Mouse (Mus musculus) hindbrain, embryonic 10.5 days (tissue): Measurements from ENCODE around the gene Fam104a. TPM values are rescaled to one million over a fixed set of nuclear protein-coding genes. Genes with fewer than 3 reads are reported as not detected.

Experiments used
- DNase-seq: peaks from one replicate; pipeline ENCODE4 v3.0.0-alpha.2; 2017; ENCODE audit warnings: low spot score
- H3K27ac ChIP-seq: fragments of 300-500 bp; sonication (generic); 2 replicates; pipeline ENCODE4 v1.5.1; 2016; ENCODE audit warnings: mild to moderate bottlenecking, moderate library complexity
- H3K27me3 ChIP-seq: fragments of 300-500 bp; sonication (generic); 2 replicates; pipeline ENCODE4 v1.6.1; 2016; ENCODE audit warnings: mild to moderate bottlenecking; ENCODE audit not compliant: poor library complexity, insufficient read depth, severe bottlenecking
- H3K36me3 ChIP-seq: fragments of 300-500 bp; sonication (generic); 2 replicates; pipeline ENCODE4 v1.6.1; 2016; ENCODE audit warnings: mild to moderate bottlenecking, moderate library complexity
- H3K4me1 ChIP-seq: fragments of 300-500 bp; sonication (generic); replicated peaks from 2 replicates; pipeline ENCODE4 v1.6.1; 2016; ENCODE audit warnings: mild to moderate bottlenecking
- H3K4me3 ChIP-seq: fragments of 300-500 bp; sonication (generic); 2 replicates; pipeline ENCODE4 v1.5.1; 2016; ENCODE audit warnings: mild to moderate bottlenecking, moderate library complexity
- H3K9me3 ChIP-seq: fragments of 300-500 bp; sonication (generic); 2 replicates; pipeline ENCODE4 v1.6.1; 2016; ENCODE audit warnings: mild to moderate bottlenecking, moderate library complexity
- WGBS: fragments of 180-500 bp; shearing (Covaris S2); methylation state at CpG from one replicate; pipeline ENCODE4 v1.1.7; 2016; 5-methylcytosine and 5-hydroxymethylcytosine counted together
- polyA plus RNA-seq: library from polyadenylated mRNA; unstranded; fragments of >200 nt; fragmentation: Nextera tagmentation; extraction: Ambion mirVana; gene quantifications from 2 replicates; pipeline ENCODE4 v1.2.1, GENCODE M21; 2016

Gene Fam104a
- 58.8 TPM in 2 replicates for polyA plus RNA-seq

- H3K27me3 ChIP-seq, result no peaks in the 10 kb centered on the region
- peak; percentile 96 for DNase-seq
- H3K4me3 ChIP-seq, result peak within 1 kb of the TSS; percentile 93
- peak within 1 kb of the TSS; percentile 92 for H3K27ac ChIP-seq
- peaks cover 15% of the 10 kb centered on the region for H3K36me3 ChIP-seq
- H3K4me1 ChIP-seq, result peaks cover 60% of the 10 kb centered on the region
- whole genome bisulfite sequencing, result under 1% methylated on average over 73 of the region's 73 CpGs
- H3K9me3 ChIP-seq, result no peaks in the 10 kb centered on the region
Measured at GRCm38 (mm10) chr11:113683957-113684706, at the start of gene Fam104a, which contains the start of gene D11Wsu47e. Fam104a (minus strand) TSS chr11:113684155. D11Wsu47e (plus strand) TSS chr11:113684412.

DNA sequence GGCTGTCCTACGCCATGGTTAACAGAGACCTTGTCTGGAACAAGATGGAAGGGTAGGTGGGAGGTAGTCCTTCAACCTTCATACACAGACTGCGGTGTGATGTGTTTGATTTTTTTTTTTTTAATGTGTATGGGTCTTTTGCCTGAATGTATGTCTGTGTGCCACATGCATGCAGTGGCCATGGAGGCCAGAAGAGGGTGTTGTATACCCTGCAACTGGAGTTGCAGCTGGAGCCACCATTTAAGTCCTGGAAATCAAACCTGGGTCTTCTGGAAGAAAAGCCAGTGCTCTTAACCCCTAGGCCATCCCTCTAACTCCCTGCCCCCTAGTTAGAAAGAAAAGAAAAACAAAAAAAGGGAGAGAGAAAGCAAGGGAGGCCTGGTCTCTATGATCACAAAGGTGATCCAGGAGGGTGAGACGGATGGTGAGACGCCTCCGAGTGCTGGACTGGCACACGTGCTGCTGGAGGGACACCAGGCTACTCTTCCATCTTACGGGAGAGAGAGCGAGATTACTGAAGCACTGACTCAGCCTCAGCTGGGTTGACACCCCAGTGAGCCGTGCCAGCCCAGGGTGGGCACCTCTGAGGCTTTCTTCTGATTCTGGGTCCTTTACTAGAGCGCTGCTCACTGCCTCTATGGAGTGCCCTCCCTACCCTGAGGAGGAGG is 48.1 kb upstream of the Fam104a start:
- no peak for DNase-seq
- no peak overlapping the region for H3K4me3 ChIP-seq
- H3K27ac ChIP-seq, result no peak overlapping the region; the same call in 1 of the 2 replicates
- 92% methylated on average over 10 of the region's 10 CpGs for WGBS
- peaks cover 90% of the 10 kb centered on the region for H3K4me1 ChIP-seq
- no peaks in the 10 kb centered on the region for H3K27me3 ChIP-seq
- peaks cover 90% of the 10 kb centered on the region for H3K36me3 ChIP-seq
- H3K9me3 ChIP-seq, result no peaks in the 10 kb centered on the region

DNA sequence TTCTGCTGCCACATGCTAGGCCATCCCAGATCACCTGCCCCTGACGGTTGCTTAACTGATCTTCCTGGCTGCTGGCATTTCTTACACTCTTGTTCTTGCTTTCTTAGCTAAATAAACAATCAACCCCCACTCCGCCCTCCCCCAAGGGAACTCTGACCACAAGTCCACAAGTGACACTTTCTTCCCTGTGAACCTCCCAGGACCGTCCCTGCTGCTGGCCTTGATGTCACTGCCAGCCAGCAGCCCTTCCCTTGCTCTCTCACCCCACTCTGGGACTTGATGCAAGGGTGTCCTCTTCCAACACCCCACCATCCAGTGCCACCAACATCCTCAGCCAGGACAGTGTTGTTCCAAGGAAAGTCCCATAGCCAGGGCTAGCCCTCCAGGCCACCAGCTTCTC is 46.9 kb upstream of the Fam104a start:
- peaks cover 86% of the 10 kb centered on the region for H3K4me1 ChIP-seq
- peaks cover 90% of the 10 kb centered on the region for H3K36me3 ChIP-seq
- no peaks in the 10 kb centered on the region for H3K9me3 ChIP-seq
- DNase-seq, result no peak
- no peaks in the 10 kb centered on the region for H3K27me3 ChIP-seq
- WGBS, result 76% methylated on average over 3 of the region's 3 CpGs
- no peak overlapping the region for H3K4me3 ChIP-seq
- H3K27ac ChIP-seq, result 0 out of 2 replicates have a peak overlapping the region, but pooled peaks have one; percentile 5

DNA sequence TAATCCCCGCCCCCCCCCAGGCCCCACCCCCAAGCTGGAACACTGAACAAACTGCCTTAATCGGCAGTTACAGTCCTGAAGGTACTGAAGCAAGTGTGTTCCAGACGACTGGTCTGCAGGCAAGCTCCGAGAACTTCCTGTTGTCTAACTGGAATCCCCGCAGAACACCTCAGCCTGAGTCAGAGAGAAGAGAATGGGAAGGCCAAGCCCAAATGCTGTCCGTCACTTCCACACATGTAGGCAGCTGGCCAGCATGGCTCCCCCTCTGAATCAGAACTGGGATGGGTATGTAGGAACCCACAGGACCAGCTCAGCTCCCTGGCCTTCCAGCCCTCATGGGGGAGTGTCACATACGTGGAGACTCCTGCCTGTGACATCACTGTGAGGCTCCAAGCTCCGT is 46.0 kb upstream of the Fam104a start:
- H3K4me1 ChIP-seq, result peaks cover 84% of the 10 kb centered on the region

GRCm38 (mm10) chr11:113729239-113729638 is 45.3 kb upstream of the Fam104a start:
- Histone ChIP-seq H3K4me1 (peaks cover 77% of the 10 kb centered on the region), H3K27ac (no peak overlapping the region), H3K4me3 (no peak overlapping the region), H3K36me3 (peaks cover 93% of the 10 kb centered on the region), H3K9me3 (no peaks in the 10 kb centered on the region), H3K27me3 (no peaks in the 10 kb centered on the region)
- WGBS, result 77% methylated on average over 21 of the region's 21 CpGs
- no peak for DNase-seq

More for the DNA sequence above, 46.0 kb upstream of the Fam104a start:
- Histone ChIP-seq H3K9me3 (no peaks in the 10 kb centered on the region), H3K36me3 (peaks cover 90% of the 10 kb centered on the region), H3K27me3 (no peaks in the 10 kb centered on the region), H3K27ac (no peak overlapping the region), H3K4me3 (no peak overlapping the region)
- WGBS, result 62% methylated on average over 8 of the region's 8 CpGs
- DNase-seq, result no peak

GRCm38 (mm10) chr11:113727992-113728391 is 44.0 kb upstream of the Fam104a start:
- DNase-seq, result peak; percentile 40
- H3K9me3 ChIP-seq, result no peaks in the 10 kb centered on the region
- H3K27me3 ChIP-seq, result no peaks in the 10 kb centered on the region
- H3K27ac ChIP-seq, result no peak overlapping the region
- H3K4me1 ChIP-seq, result peaks cover 71% of the 10 kb centered on the region
- H3K4me3 ChIP-seq, result no peak overlapping the region
- H3K36me3 ChIP-seq, result peaks cover 94% of the 10 kb centered on the region
- 70% methylated on average over 6 of the region's 6 CpGs for WGBS

DNA sequence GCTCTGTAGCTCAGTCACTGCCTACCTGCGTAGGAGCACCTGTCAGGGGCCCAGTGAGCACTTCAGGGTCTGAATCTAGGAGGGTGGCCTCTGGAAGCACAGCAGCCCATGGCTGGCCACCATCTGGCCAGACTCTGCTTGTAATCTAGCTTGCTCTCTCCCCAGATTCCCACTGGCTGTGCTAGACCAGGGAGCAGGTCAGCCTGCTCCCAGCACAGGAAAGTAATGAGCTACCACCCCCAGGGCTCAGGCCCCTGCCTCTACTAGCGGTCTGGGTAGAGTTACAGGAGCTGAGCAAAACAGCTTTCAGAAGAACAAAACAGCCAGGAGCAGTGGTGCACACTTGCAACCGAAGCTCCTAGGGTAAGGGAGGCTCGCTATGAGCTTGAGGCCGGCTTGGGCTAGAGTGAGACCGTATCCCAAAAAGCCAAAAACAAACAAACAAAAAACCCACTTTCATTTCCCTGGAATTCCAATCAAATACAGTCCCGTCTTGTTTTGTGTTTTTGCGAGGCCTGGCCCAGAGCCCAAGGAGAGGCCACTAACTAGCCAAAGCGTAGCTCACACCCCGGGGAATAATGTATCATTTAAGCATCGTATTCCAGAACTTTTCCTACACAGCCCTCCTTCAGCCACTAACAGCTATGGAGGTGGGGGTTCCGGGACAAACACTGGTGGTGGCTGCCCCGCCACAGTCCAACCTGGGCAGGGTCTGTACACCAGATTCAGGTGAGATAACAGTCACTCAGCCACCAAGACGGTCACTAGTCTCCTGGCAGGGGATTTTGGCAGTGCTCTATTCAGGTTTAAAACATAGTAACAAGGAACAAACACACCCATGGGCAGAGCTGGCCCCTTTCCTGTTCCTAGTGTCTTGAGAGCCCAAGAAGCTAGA is 43.3 kb upstream of the Fam104a start:
- Histone ChIP-seq H3K36me3 (peaks cover 89% of the 10 kb centered on the region), H3K4me1 (peaks cover 73% of the 10 kb centered on the region), H3K9me3 (no peaks in the 10 kb centered on the region), H3K27ac (no peak overlapping the region), H3K27me3 (no peaks in the 10 kb centered on the region), H3K4me3 (no peak overlapping the region)
- DNase-seq, result no peak
- 84% methylated on average over 14 of the region's 14 CpGs for WGBS

GRCm38 (mm10) chr11:113725235-113726048 is 41.5 kb upstream of the Fam104a start:
- H3K4me1 ChIP-seq, result peaks cover 59% of the 10 kb centered on the region
- DNase-seq, result no peak
- 70% methylated on average over 4 of the region's 4 CpGs for WGBS

DNA sequence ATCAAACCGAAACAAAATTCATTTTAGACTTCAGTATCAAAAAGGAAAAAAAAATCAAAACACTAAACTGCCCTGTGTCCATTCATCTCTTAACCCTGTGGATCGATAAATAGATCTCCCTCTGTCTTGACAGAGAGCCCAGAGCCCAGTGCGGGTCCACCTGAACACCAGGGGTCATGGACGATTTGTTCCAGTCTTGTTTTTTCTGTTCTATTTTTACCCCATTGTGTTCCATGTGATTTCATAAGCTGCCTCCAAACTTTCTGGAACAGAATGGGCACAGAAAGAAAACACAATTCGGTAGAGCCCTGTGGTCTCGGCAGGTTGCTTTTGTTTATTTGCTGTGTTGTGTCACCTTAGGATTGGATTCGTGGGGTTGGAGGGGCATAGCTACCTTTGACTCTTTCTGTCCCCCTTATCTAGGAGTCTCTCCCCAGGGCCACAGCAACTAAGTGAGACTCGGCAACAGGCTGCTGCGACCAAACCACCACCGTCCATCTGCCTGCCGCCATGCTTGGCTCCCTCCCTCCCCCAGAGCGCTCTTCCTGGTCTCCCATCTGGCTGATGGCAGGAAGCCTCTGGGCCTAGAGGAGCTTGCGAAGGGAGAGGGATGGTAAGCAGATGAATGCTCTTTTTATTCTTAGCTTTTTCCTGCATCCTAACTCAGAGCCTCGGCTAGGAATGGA is 38.6 kb upstream of the Fam104a start:
- H3K27ac ChIP-seq, result no peak overlapping the region
- no peak for DNase-seq
- 76% methylated on average over 14 of the region's 14 CpGs for WGBS
- H3K36me3 ChIP-seq, result peaks cover 44% of the 10 kb centered on the region
- peaks cover 40% of the 10 kb centered on the region for H3K4me1 ChIP-seq
- no peaks in the 10 kb centered on the region for H3K9me3 ChIP-seq
- H3K27me3 ChIP-seq, result peaks cover 6% of the 10 kb centered on the region; the same call in 1 of the 2 replicates
- H3K4me3 ChIP-seq, result no peak overlapping the region

More at GRCm38 (mm10) chr11:113725235-113726048, 41.5 kb upstream of the Fam104a start:
- Histone ChIP-seq H3K27ac (0 out of 2 replicates have a peak overlapping the region, but pooled peaks have one; percentile 30), H3K9me3 (no peaks in the 10 kb centered on the region), H3K4me3 (no peak overlapping the region), H3K27me3 (no peaks in the 10 kb centered on the region), H3K36me3 (peaks cover 73% of the 10 kb centered on the region)

DNA sequence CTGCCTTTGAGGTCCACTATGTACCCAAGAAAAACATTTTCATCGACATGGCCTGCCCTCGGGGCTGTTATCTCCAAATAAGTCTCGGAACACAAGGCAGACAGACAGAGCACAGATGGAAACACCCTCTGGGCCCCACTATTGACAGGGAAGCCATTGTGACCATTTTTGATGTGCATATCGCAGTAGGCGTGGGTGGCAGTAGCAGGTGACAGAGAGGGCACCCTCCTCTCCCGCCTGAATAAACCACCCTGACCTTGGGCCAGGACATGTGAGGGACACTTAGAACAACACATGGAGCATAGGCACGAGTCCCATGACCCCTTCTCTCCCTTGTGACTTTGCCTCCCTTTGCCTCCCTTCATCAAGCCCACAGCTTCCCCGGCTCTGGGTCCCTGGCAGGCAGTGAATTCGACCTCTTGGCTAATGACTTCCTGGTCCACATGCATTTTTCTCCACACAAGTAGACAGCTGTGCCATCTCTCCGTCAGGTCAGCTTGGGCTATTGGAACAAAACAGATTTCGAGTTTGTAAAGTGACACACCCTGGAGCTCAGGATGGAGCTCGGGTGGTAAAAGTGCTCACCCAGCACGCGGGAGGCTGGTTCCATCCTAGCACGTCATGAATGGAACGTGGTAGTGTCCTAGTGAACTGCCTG is 33.9 kb upstream of the Fam104a start:
- Histone ChIP-seq H3K27me3 (peaks cover 37% of the 10 kb centered on the region), H3K9me3 (no peaks in the 10 kb centered on the region), H3K4me1 (peaks cover 35% of the 10 kb centered on the region), H3K27ac (peak overlapping the region; percentile 53; the same call in 1 of the 2 replicates), H3K36me3 (no peaks in the 10 kb centered on the region), H3K4me3 (no peak overlapping the region)
- DNase-seq, result peak; percentile 46
- WGBS, result 59% methylated on average over 16 of the region's 16 CpGs

DNA sequence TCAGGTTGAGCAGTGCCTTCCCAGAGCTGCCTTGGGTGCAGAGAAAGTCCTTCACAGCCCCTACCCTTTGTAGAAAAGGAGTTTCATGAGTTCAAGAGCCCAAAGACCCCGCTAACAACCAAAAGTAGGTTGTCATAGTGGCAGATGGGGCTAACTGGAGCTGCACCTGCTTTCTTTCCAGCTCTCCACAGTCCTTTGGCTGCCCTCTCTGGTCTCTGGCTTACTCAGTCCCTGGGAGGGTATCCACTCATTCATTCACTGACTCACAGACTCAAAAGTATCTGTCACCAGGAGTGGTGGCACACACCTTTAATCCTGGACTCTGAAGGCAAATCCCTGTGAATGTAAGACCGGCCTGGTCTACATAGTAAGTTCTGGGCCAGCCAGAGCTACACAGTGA is 32.2 kb upstream of the Fam104a start:
- Histone ChIP-seq H3K27ac (no peak overlapping the region), H3K9me3 (no peaks in the 10 kb centered on the region), H3K27me3 (peaks cover 47% of the 10 kb centered on the region), H3K4me1 (peaks cover 38% of the 10 kb centered on the region), H3K4me3 (no peak overlapping the region), H3K36me3 (no peaks in the 10 kb centered on the region)
- 89% methylated on average over 2 of the region's 2 CpGs for WGBS
- DNase-seq, result no peak
